Mouse (Mus musculus) erythroblast, embryonic 14.5 days (primary cell): ENCODE results near the gene Glg1. TPM values are rescaled to one million over a fixed set of nuclear protein-coding genes. Genes with fewer than 3 reads are reported as not detected.
"Not testable (repeated sequence)": the region's sequence is repeated elsewhere in the genome, so short reads cannot be mapped to it uniquely, and the experiment has no call there.

Source experiments
- H3K27me3 ChIP-seq: 2 replicates; pipeline ENCODE4 v1.6.1; 2012; ENCODE audit warnings: inconsistent platforms; ENCODE audit not compliant: control insufficient read depth
- H3K36me3 ChIP-seq: 2 replicates; pipeline ENCODE4 v1.6.1; 2012; ENCODE audit warnings: mild to moderate bottlenecking, inconsistent platforms; ENCODE audit not compliant: control insufficient read depth
- H3K4me1 ChIP-seq: 2 replicates; pipeline ENCODE4 v1.6.1; 2012; ENCODE audit warnings: inconsistent platforms; ENCODE audit not compliant: control insufficient read depth
- H3K4me3 ChIP-seq: replicated peaks from 2 replicates; pipeline ENCODE3; 2012; ENCODE audit warnings: moderate library complexity, mild to moderate bottlenecking, inconsistent platforms
- H3K9me3 ChIP-seq: 2 replicates; pipeline ENCODE4 v1.6.1; 2012; ENCODE audit warnings: low read length, inconsistent platforms, mixed read lengths; ENCODE audit not compliant: control insufficient read depth
- GATA1 ChIP-seq: IDR thresholded peaks from 2 replicates; pipeline ENCODE4 v1.6.1; 2012; ENCODE audit warnings: low read length, inconsistent platforms, mixed read lengths
- TAL1 ChIP-seq: IDR thresholded peaks from 3 replicates; pipeline ENCODE4 v1.6.1; 2012; ENCODE audit warnings: low read length, inconsistent platforms, mixed read lengths
- polyA plus RNA-seq: library from polyadenylated mRNA; stranded (reverse); fragments of >175 nt; gene quantifications from 2 replicates; pipeline ENCODE4 v1.2.3, GENCODE M21; 2012

Gene Glg1
- polyA plus RNA-seq, 1 experiment, result 1.1 TPM

DNA sequence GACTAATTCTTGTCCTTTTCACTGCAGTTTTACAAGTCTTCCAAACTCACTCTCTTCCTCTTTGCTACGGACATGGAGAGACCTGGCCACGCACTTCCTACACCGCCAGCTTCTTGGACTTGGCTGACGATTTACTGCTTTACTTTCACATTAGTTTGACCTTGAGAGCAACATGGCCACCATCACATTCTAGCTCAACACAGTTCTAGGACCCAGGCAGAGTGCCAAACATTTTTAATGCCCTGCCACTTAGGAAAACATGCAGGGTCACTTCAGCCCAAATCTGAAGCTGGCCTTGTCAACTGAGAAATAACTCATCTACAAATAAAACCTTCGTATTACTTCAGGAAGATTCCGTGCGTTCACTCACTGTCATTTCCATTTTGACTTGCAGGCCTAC is 32.7 kb upstream of the Glg1 start:
- H3K9me3 ChIP-seq, result no peaks in the 10 kb centered on the region
- peaks cover 98% of the 10 kb centered on the region for H3K36me3 ChIP-seq
- H3K4me1 ChIP-seq, result peaks cover 29% of the 10 kb centered on the region
- TF ChIP-seq GATA1, result no peak
- TF ChIP-seq TAL1, result no peak
- H3K27me3 ChIP-seq, result no peaks in the 10 kb centered on the region
- no peak overlapping the region for H3K4me3 ChIP-seq

GRCm38 (mm10) chr8:111290586-111290985 is 31.6 kb upstream of the Glg1 start:
- no peak overlapping the region for H3K4me3 ChIP-seq
- H3K27me3 ChIP-seq, result no peaks in the 10 kb centered on the region
- peaks cover 20% of the 10 kb centered on the region for H3K4me1 ChIP-seq
- TF ChIP-seq TAL1, result no peak
- no peak for TF ChIP-seq GATA1
- H3K9me3 ChIP-seq, result no peaks in the 10 kb centered on the region
- H3K36me3 ChIP-seq, result peaks cover 99% of the 10 kb centered on the region

DNA sequence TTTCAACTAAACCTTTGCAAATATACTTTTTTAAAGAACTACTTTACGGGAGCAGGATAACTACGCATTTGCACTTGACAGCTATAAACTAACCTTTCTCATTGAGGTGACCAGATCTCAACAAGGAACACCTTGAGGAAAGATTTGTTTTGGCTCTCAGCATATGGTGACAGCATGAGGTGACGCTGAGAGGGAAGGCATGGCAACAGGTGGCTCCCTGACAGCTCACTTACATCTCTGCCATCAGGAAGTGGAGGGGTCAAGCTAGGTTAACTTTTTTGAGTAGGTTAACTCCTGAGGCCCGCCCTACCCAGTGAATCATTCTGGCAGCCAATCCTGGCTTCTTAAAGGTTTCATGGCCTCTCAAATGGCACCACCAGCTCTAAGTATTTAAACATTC is 26.6 kb upstream of the Glg1 start:
- H3K4me1 ChIP-seq, result no peaks in the 10 kb centered on the region
- H3K9me3 ChIP-seq, result no peaks in the 10 kb centered on the region
- no peaks in the 10 kb centered on the region for H3K27me3 ChIP-seq
- no peak for TF ChIP-seq TAL1
- TF ChIP-seq GATA1, result no peak
- H3K36me3 ChIP-seq, result peaks cover 99% of the 10 kb centered on the region
- H3K4me3 ChIP-seq, result no peak overlapping the region

DNA sequence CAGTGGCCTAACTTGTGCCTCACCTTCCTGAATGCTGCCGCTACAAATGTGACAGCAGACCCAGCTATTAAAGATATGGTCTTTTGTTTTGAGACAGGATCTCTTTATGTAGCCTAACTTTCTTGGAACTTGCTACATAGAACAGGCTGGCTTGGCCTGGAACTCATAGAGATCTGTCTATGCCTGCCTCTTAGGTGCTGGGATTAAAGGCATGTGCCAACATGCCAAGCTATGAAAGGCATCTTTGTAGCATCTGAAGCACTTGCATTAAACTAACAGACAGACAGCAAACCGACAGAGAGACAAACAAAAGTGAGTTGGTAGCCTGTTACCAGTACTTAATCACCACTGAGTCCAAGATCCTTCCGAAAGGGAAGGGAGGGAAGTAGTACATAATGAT is 23.1 kb upstream of the Glg1 start:
- no peaks in the 10 kb centered on the region for H3K4me1 ChIP-seq
- H3K27me3 ChIP-seq, result no peaks in the 10 kb centered on the region
- H3K4me3 ChIP-seq, result no peak overlapping the region
- H3K9me3 ChIP-seq, result no peaks in the 10 kb centered on the region
- no peak for TF ChIP-seq GATA1
- TF ChIP-seq TAL1, result no peak
- peaks cover 99% of the 10 kb centered on the region for H3K36me3 ChIP-seq

DNA sequence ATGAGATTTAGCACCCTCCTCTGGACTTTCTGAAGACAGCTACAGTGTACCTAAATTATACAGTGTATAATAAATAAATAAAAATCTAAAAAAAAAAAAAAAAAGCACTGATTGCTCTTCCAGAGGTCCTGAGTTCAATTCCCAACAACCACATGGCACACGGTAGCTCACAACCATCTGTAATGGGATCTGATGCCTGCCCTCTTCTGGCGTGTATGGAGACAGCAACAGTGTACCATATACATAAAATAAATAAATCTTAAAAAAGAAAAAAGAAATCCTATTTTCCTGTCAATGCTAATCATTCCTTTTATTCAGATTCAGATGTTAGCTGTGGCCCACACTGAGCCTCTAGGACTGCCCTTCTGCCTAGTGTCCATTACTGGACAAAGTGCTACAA is 9.3 kb upstream of the Glg1 start:
- Histone ChIP-seq H3K4me1 (no peaks in the 10 kb centered on the region), H3K27me3 (peaks cover 9% of the 10 kb centered on the region), H3K36me3 (peaks cover 36% of the 10 kb centered on the region), H3K4me3 (no peak overlapping the region), H3K9me3 (no peaks in the 10 kb centered on the region)
- no peak for TF ChIP-seq GATA1
- no peak for TF ChIP-seq TAL1

GRCm38 (mm10) chr8:111266161-111266560 is 7.1 kb upstream of the Glg1 start:
- Histone ChIP-seq H3K27me3 (peaks cover 28% of the 10 kb centered on the region), H3K4me1 (peaks cover 10% of the 10 kb centered on the region), H3K36me3 (peaks cover 18% of the 10 kb centered on the region)
- not testable (repeated sequence) for H3K9me3 ChIP-seq, H3K4me3 ChIP-seq

GRCm38 (mm10) chr8:111264693-111265220 is 5.7 kb upstream of the Glg1 start:
- Histone ChIP-seq H3K9me3 (no peaks in the 10 kb centered on the region), H3K4me1 (peaks cover 15% of the 10 kb centered on the region), H3K4me3 (no peak overlapping the region), H3K27me3 (peaks cover 36% of the 10 kb centered on the region), H3K36me3 (peaks cover 4% of the 10 kb centered on the region)
- no peak for TF ChIP-seq TAL1
- TF ChIP-seq GATA1, result no peak

- no peaks in the 10 kb centered on the region for H3K9me3 ChIP-seq
- peaks cover 36% of the 10 kb centered on the region for H3K27me3 ChIP-seq
- H3K4me1 ChIP-seq, result peaks cover 28% of the 10 kb centered on the region
- H3K36me3 ChIP-seq, result no peaks in the 10 kb centered on the region
- no peak overlapping the region for H3K4me3 ChIP-seq
- TF ChIP-seq GATA1, result no peak
- no peak for TF ChIP-seq TAL1
These were observed 3.0 kb upstream of the Glg1 start for GRCm38 (mm10) chr8:111261981-111262381.

GRCm38 (mm10) chr8:111260251-111260650 is 1.2 kb upstream of the Glg1 start:
- Histone ChIP-seq H3K27me3 (peaks cover 32% of the 10 kb centered on the region), H3K36me3 (peaks cover 9% of the 10 kb centered on the region), H3K4me1 (peaks cover 35% of the 10 kb centered on the region), H3K4me3 (peak overlapping the region; percentile 89), H3K9me3 (no peaks in the 10 kb centered on the region)
- TF ChIP-seq TAL1, result no peak
- no peak for TF ChIP-seq GATA1

DNA sequence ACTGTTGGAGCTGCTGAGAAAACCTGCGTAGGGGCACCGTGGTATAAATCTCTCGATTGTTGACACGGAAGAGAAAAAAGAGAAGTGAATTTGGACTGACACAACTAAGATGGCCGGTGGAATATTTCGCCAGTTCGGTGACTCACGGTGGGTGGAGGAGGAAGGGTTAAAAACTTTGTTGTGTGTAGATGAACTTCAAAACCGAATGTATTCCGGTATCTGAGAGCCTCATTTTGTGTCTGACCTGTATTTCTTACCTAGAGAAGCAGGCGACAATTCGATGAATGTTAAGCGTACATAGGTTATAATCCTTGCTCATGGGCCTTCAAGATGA is 359 bp upstream of the Glg1 start:
- H3K4me3 ChIP-seq, result peak overlapping the region; percentile 89
- peaks cover 17% of the 10 kb centered on the region for H3K36me3 ChIP-seq
- H3K4me1 ChIP-seq, result peaks cover 37% of the 10 kb centered on the region
- H3K9me3 ChIP-seq, result no peaks in the 10 kb centered on the region
- H3K27me3 ChIP-seq, result peaks cover 27% of the 10 kb centered on the region
- TF ChIP-seq GATA1, result no peak
- no peak for TF ChIP-seq TAL1
